Mouse (Mus musculus) neural tube, embryonic 12.5 days (tissue): Measurements from ENCODE around the gene Napsa. TPM values are rescaled to one million over a fixed set of nuclear protein-coding genes. Genes with fewer than 3 reads are reported as not detected.

ENCODE experiments used
- ATAC-seq: fragments of 200-750 bp; cut with Nextera tagmentation; 2 replicates; pipeline ENCODE4 v1.8.0; 2017; ENCODE audit warnings: low read depth, mild to moderate bottlenecking, moderate TSS enrichment, moderate library complexity; ENCODE audit not compliant: low FRiP score
- H3K27ac ChIP-seq: fragments of 300-500 bp; sonication (generic); 2 replicates; pipeline ENCODE4 v1.5.1; 2016
- H3K27me3 ChIP-seq: fragments of 300-500 bp; sonication (generic); replicated peaks from 2 replicates; pipeline ENCODE4 v1.6.1; 2016; ENCODE audit warnings: mild to moderate bottlenecking
- H3K36me3 ChIP-seq: fragments of 300-500 bp; sonication (generic); 2 replicates; pipeline ENCODE4 v1.6.1; 2016; ENCODE audit warnings: mild to moderate bottlenecking
- H3K4me1 ChIP-seq: fragments of 300-500 bp; sonication (generic); 2 replicates; pipeline ENCODE4 v1.6.1; 2016
- H3K4me2 ChIP-seq: fragments of 300-500 bp; sonication (generic); replicated peaks from 2 replicates; pipeline ENCODE4 v1.6.1; 2016; ENCODE audit warnings: mild to moderate bottlenecking
- H3K4me3 ChIP-seq: fragments of 300-500 bp; sonication (generic); 2 replicates; pipeline ENCODE4 v1.5.1; 2016
- H3K9ac ChIP-seq: fragments of 300-500 bp; sonication (generic); 2 replicates; pipeline ENCODE4 v1.6.1; 2016; ENCODE audit warnings: mild to moderate bottlenecking
- H3K9me3 ChIP-seq: fragments of 300-500 bp; sonication (generic); 2 replicates; pipeline ENCODE4 v1.6.1; 2016; ENCODE audit warnings: mild to moderate bottlenecking
- WGBS: fragments of 180-500 bp; shearing (Covaris S2); methylation state at CpG from one replicate; pipeline ENCODE4 v1.1.7; 2016; 5-methylcytosine and 5-hydroxymethylcytosine counted together
- polyA plus RNA-seq: library from polyadenylated mRNA; unstranded; fragments of >200 nt; fragmentation: Nextera tagmentation; extraction: Ambion mirVana; gene quantifications from 2 replicates; pipeline ENCODE4 v1.2.1, GENCODE M21; 2016

Gene Napsa
- polyA plus RNA-seq, 1 experiment from 2014 or later = 0.74 TPM

GRCm38 (mm10) chr7:44532918-44533745, 39.0 kb upstream of the Napsa start:
- H3K9ac ChIP-seq = no peak overlapping the region
- 89% methylated on average over 29 of the region's 29 CpGs for WGBS
- ATAC-seq = no peak
- H3K27ac ChIP-seq = no peak overlapping the region
- peaks cover 61% of the 10 kb centered on the region for H3K36me3 ChIP-seq
- peaks cover 1% of the 10 kb centered on the region; the same call in 1 of the 2 replicates for H3K4me1 ChIP-seq
- peaks cover 9% of the 10 kb centered on the region for H3K27me3 ChIP-seq
- H3K9me3 ChIP-seq = no peaks in the 10 kb centered on the region
- H3K4me3 ChIP-seq = no peak overlapping the region
- no peak overlapping the region for H3K4me2 ChIP-seq

DNA sequence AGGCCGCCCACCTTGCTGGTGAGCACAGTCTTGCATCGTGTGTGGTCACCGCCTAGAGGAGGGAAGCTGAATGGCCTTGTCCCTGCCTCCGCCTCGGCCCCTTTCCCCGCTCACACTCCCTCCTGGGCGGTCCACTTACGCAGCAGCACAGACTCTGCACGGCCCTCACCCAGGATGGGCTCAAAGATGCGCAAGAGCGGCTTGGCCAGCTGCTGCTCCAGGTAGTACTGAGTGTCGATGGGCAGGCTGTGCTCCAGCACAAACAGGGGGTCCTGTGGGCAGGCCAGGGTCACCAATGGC, 38.5 kb upstream of the Napsa start:
- H3K4me3 ChIP-seq = no peak overlapping the region
- H3K27ac ChIP-seq = no peak overlapping the region
- ATAC-seq = no peak
- H3K9me3 ChIP-seq = no peaks in the 10 kb centered on the region
- WGBS = 80% methylated on average over 12 of the region's 12 CpGs
- peaks cover 4% of the 10 kb centered on the region; the same call in 1 of the 2 replicates for H3K27me3 ChIP-seq
- H3K9ac ChIP-seq = no peak overlapping the region
- peaks cover 66% of the 10 kb centered on the region for H3K36me3 ChIP-seq
- H3K4me1 ChIP-seq = no peaks in the 10 kb centered on the region
- H3K4me2 ChIP-seq = no peak overlapping the region

DNA sequence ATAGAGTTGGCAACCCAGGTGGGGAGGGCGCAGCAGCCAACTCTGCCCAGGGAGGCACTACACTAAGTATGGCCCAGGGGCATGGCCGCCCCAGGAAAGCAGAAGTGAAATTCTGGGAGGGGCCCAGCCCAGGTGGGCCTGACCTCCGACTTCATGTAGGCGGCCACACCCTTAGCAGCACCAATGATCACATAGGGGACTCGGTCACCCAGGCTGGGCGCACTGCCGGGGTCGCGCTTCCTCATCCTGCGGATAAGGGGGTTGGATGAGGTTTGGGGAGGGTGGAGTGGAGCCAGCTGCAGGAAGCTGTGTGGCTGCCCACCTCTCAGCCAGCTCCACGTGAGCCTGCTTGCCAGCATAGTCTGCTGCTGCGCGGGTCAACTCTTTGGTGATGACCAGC, 37.9 kb upstream of the Napsa start:
- no peaks in the 10 kb centered on the region for H3K27me3 ChIP-seq
- peaks cover 72% of the 10 kb centered on the region for H3K36me3 ChIP-seq
- H3K4me2 ChIP-seq = no peak overlapping the region
- no peaks in the 10 kb centered on the region for H3K9me3 ChIP-seq
- no peak overlapping the region for H3K4me3 ChIP-seq
- no peak overlapping the region for H3K9ac ChIP-seq
- H3K4me1 ChIP-seq = no peaks in the 10 kb centered on the region
- no peak overlapping the region for H3K27ac ChIP-seq
- 91% methylated on average over 13 of the region's 13 CpGs for WGBS
- ATAC-seq = no peak

DNA sequence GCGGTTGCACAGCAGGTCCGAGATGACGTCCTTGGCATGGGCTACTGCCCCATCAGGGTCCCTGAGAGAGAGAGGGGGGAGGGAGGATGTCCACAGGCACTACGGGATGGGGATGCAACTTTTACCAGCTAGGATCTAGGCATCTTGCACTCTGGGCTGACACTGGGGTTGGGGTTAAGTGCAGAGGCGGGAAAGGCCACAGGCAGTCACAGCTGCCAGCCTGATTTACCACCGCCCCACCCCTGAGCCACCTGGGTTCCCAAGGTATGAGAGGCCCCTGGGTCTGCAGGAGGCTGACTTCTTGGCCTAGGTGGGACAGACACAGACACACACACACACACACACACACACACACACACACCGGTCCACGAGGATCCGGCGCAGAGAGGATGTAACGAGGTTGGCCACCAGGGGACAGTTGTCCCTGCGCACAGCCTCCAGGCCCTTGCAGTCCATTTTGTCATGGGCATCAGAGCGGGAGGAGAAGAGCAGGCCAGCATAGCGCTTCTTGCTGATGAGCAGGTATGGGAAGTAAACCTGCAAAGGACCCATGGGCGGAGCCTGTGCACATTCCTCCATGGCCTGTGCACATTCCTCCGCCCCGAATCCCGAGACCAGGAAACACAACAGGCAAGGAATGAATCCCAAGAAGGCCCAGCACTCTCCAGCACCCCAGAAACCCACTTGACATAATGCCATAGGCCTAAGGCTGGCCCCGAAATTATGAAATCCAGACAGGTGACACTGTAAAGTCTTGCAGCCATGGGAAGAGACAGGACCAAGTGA, 37.3 kb upstream of the Napsa start:
- Histone ChIP-seq H3K4me1 (no peaks in the 10 kb centered on the region), H3K4me3 (no peak overlapping the region), H3K9ac (no peak overlapping the region), H3K9me3 (no peaks in the 10 kb centered on the region), H3K4me2 (no peak overlapping the region), H3K27me3 (no peaks in the 10 kb centered on the region), H3K36me3 (peaks cover 78% of the 10 kb centered on the region), H3K27ac (no peak overlapping the region)
- ATAC-seq = no peak
- WGBS = 83% methylated on average over 19 of the region's 19 CpGs

DNA sequence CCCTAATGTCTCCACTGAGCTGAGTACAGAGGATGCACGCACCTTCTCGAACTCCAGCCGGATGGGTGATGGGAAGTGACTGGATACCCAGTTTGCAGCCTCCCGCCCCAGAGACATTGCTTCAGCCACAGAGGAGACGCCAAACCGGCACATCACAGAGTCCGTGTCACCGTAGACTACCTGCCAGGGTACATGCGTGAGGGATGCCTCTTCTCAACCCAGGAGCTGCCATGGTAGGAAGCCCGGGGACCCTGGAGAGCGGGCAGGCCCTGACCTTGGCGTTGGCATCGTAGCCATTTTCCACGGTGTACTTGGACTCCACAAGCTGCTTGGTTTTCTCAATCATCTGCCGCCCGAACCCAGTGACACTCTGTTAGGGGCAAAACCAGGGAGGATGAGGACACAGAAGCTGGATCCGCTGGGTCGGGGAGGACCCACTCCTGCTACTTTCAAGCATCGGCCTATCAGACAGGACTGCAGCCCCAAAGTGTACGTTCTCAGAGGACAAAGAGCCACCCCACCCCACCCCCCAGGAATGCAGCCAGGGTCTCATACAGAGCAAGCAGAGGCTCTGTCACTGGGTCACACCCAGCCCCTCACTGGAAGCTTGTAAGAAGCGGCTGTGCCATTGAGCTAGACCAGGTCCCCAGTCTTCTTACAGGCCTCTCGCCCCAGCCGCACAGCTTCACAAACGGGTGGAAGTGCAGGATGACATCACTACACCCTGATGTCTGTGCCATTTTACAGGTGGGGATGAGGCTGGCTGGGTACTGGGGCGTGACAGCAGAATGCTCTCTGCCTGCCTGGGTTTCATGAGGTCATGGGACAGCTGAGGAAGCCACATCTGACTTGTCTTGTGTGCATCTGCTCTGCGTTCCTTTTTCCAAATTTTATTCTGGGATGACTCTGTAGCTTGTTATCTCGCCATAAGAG, 36.3 kb upstream of the Napsa start:
- ATAC-seq = no peak
- Histone ChIP-seq H3K4me1 (no peaks in the 10 kb centered on the region), H3K36me3 (peaks cover 89% of the 10 kb centered on the region), H3K4me2 (no peak overlapping the region), H3K9ac (no peak overlapping the region), H3K27me3 (no peaks in the 10 kb centered on the region), H3K9me3 (no peaks in the 10 kb centered on the region), H3K27ac (no peak overlapping the region), H3K4me3 (no peak overlapping the region)
- WGBS = 93% methylated on average over 27 of the region's 27 CpGs

DNA sequence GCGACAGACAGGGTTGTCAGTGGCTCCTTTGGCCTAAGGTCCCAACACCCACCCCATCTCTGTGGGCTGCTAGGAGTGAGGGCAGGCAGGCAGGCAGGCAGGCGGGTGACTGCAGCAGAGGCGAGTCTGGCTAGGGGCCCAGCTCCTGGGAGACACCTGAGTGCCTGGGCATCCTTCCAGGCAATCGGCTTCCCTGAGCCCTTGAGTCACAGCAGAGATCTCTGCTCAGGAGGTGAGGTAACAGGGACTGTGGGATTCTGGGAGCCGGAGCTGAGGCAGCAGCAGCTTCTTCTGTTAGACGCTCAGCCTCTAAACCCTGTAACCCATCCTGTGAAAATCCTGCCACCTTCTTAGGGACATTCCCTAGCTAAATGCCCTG, 35.6 kb upstream of the Napsa start:
- no peaks in the 10 kb centered on the region for H3K27me3 ChIP-seq
- peaks cover 95% of the 10 kb centered on the region for H3K36me3 ChIP-seq
- H3K4me1 ChIP-seq = no peaks in the 10 kb centered on the region
- no peak overlapping the region for H3K27ac ChIP-seq
- WGBS = 93% methylated on average over 6 of the region's 6 CpGs
- no peak overlapping the region for H3K4me3 ChIP-seq
- H3K9ac ChIP-seq = no peak overlapping the region
- H3K4me2 ChIP-seq = no peak overlapping the region
- no peak for ATAC-seq
- no peaks in the 10 kb centered on the region for H3K9me3 ChIP-seq

DNA sequence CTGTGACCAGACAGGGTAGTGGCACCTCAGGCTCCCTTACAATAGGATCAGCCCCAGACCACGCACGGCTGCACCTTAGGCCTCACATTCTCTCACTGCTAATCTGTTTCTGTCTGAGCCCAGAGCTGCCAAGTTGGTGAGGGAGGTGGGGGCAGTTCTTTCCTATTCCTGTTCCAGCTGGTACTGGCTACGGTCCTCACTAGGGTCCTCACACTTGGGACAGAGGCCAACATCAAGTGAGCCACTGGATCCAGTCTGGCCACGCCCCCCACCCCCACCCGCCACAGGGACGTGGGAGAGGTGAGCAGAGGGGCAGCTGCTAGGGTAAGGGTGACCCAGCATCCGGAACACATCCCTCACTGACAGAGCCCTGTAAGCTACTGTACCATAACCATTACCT, 35.2 kb upstream of the Napsa start:
- Histone ChIP-seq H3K27ac (no peak overlapping the region), H3K27me3 (no peaks in the 10 kb centered on the region), H3K9me3 (no peaks in the 10 kb centered on the region), H3K4me1 (no peaks in the 10 kb centered on the region), H3K4me2 (no peak overlapping the region), H3K4me3 (no peak overlapping the region), H3K9ac (no peak overlapping the region), H3K36me3 (peaks cover 99% of the 10 kb centered on the region)
- WGBS = 91% methylated on average over 7 of the region's 7 CpGs
- no peak for ATAC-seq

GRCm38 (mm10) chr7:44537496-44537895, 34.7 kb upstream of the Napsa start:
- ATAC-seq = no peak
- H3K4me1 ChIP-seq = no peaks in the 10 kb centered on the region
- H3K4me3 ChIP-seq = no peak overlapping the region
- H3K27ac ChIP-seq = no peak overlapping the region
- no peak overlapping the region for H3K9ac ChIP-seq
- H3K27me3 ChIP-seq = no peaks in the 10 kb centered on the region
- 93% methylated on average over 13 of the region's 13 CpGs for WGBS
- H3K4me2 ChIP-seq = no peak overlapping the region
- H3K36me3 ChIP-seq = peaks cover 98% of the 10 kb centered on the region
- H3K9me3 ChIP-seq = no peaks in the 10 kb centered on the region

- Histone ChIP-seq H3K36me3 (peaks cover 91% of the 10 kb centered on the region), H3K4me3 (no peak overlapping the region), H3K27ac (no peak overlapping the region), H3K9me3 (no peaks in the 10 kb centered on the region), H3K4me1 (no peaks in the 10 kb centered on the region), H3K9ac (no peak overlapping the region), H3K27me3 (no peaks in the 10 kb centered on the region), H3K4me2 (no peak overlapping the region)
- ATAC-seq = no peak
- WGBS = 93% methylated on average over 41 of the region's 41 CpGs
These were observed 33.2 kb upstream of the Napsa start for GRCm38 (mm10) chr7:44538756-44539624.

- H3K27me3 ChIP-seq = no peaks in the 10 kb centered on the region
- 93% methylated on average over 11 of the region's 11 CpGs for WGBS
- H3K4me1 ChIP-seq = peaks cover 2% of the 10 kb centered on the region
- H3K4me3 ChIP-seq = no peak overlapping the region
- no peak overlapping the region for H3K4me2 ChIP-seq
- H3K27ac ChIP-seq = no peak overlapping the region
- H3K9me3 ChIP-seq = 0 out of 2 replicates have a peak, but pooled peaks cover 6% of the 10 kb centered on the region
- H3K9ac ChIP-seq = no peak overlapping the region
- peaks cover 60% of the 10 kb centered on the region for H3K36me3 ChIP-seq
- no peak for ATAC-seq
These were observed 29.6 kb upstream of the Napsa start for GRCm38 (mm10) chr7:44542555-44542954.

DNA sequence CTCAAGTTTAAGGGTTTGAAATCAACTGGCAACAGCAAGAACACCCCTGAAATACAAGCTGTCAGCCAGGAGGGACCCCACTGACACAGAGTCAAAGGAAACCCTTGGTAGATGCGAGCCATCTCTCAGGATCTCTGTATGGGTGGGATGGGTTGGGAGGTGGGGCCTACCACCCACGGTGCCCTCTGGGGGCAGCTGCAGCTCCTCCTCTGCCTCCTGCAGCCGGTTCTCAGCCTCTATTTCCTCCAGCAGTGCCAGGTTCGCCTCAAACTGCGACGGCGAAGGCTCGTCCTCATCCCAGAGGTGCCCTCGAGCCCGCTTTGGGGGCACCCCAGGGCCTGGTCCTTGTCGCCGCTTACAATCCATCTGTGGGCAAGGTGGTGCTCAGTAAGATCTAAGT, 29.1 kb upstream of the Napsa start:
- no peak overlapping the region for H3K4me2 ChIP-seq
- no peak for ATAC-seq
- H3K27ac ChIP-seq = no peak overlapping the region
- 83% methylated on average over 12 of the region's 12 CpGs for WGBS
- H3K9me3 ChIP-seq = 0 out of 2 replicates have a peak, but pooled peaks cover 6% of the 10 kb centered on the region
- H3K27me3 ChIP-seq = no peaks in the 10 kb centered on the region
- no peak overlapping the region for H3K4me3 ChIP-seq
- H3K4me1 ChIP-seq = peaks cover 8% of the 10 kb centered on the region
- H3K9ac ChIP-seq = no peak overlapping the region
- H3K36me3 ChIP-seq = peaks cover 55% of the 10 kb centered on the region
